Mouse (Mus musculus) cerebellum, postnatal 10 days (tissue): Measurements from ENCODE around the gene Vrk2.

Experiments used
- DNase-seq, 2 experiments: peaks; one replicate each; pipeline ENCODE4 v3.0.0; 2021; ENCODE audit warnings: mixed read lengths in 2 of 2

Gene Vrk2

DNA sequence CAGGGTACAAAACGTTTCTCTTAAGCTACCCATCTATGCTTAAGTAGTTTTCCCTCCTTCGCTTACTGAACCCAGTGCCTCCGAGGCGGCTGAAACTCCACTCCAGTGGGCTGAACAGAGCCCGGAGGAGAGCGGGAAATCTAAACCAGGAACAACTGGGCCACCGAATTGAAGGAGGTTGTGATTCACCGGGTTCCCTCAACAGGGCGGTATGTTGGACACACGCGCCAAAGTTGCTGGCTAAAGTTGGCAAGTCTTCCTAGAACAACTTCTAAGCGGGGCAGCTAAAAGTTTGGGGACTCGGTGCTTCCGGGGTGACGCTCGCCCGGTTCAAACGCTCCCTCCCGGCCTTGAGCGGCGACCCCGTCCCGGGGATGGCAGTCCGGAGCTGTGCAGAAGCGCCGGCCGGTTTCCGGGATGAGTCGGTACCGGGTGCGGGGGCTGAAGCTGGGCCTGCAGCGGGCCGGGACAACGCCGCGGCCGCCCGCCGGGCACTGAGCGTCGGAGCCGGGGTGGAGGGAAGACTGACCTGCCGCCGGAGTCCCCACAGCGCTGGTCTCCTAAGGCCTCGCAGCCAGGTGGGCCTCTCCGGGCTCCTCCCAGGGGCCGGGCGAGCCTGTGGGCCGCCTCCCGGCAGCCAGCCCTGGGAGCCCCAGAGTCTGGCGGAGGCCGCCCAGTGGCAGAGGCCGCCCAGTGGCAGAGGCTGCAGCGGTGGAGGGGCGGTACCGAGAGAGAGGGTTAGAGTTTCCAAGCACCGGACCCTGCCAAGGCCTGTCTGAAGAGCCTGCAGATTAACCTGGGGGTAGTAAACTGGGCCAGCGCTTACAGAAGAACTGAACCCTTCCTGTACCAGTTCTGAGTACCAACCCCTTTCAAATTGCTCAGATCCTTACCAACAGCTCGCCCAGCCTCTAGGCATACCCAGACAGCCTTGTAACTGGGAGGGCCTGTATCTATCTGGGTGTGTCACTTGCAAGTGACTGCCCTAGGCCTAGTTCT, at the start of gene Vrk2, which contains the start of gene Gm6899:
Vrk2 (minus strand) TSS at position 939 of the 999 bp plus-strand sequence.
Gm6899 (plus strand) TSS at position 181 of the 999 bp plus-strand sequence.
- DNase-seq, result peak; percentile 54 to 70

DNA sequence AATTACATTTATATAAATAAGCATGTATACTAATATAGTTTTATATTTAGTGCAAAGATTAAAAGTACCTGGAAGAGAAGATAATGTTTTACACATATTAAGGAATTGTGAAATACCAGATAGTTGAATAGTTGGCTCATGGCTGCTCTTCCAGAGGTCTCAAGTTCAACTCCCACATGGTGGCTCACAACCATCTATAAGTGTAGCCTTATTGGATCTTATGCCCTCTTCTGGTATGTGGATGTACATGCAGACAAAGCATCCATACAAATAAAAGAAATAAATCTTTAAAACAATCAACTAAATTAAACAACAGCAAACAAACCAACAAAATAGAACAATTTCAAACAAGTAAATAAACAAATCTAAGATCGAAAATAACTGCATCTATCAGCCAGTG, 48.3 kb upstream of the Vrk2 start:
- DNase-seq, result no peak

DNA sequence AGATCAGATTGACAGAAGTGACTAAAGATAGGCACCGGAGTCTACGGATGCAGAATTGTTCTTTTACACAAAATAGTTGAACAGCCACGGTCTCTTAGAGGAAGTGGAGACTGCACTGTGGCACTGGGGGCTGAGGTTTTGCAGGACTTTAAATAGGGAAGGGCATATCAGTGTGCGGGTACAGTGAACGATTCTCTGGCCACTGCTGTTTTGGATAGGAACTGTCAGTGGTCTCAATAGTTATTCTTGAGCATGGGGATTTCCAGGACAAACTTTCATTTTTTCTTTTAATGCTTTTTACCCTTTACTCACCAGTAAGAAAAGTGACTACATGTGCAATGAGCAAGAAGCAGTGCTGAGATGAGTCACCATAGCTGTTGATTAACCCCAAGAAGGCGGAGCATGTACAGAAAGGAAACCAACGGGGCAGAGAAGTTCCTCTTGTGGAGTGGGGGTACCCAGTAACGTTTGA, 46.6 kb upstream of the Vrk2 start:
- DNase-seq, result no peak

DNA sequence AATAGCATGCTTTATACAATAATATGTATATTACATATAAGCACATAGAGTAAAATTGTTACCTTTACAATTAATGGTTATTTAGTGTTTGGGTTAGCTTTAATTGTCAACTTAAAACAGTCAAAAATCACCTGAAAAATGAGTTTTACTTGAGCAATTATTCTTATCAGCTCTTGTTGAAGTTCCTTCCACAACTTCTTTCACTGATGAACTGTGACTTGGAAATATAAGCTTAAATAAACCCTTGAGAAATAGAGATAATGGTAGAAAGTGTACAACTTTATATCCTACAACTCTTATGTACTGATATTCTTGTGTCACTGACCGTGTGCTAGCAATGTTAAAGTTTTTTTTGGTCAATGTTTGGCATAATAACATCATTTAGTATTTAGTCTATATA, 42.4 kb upstream of the Vrk2 start:
- DNase-seq, result no peak

DNA sequence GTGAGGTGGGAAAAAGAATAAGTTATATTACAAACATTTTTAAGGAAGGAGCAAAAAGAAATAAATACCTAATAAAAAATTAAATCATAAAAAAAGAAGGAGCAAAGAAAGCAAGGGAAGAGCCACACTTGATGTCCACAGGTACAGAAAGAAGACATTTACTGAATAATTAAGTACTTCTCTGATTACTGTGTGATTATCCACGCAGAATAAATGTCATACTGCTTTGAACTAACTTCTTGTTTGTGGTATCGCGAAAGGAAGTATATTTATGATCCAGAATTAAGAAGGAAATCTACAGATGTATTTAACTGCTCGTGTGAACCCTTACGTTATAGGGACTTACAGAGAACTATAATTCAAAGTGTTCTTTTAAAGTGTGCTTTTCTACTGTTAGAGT, 28.9 kb upstream of the Vrk2 start:
- no peak for DNase-seq

DNA sequence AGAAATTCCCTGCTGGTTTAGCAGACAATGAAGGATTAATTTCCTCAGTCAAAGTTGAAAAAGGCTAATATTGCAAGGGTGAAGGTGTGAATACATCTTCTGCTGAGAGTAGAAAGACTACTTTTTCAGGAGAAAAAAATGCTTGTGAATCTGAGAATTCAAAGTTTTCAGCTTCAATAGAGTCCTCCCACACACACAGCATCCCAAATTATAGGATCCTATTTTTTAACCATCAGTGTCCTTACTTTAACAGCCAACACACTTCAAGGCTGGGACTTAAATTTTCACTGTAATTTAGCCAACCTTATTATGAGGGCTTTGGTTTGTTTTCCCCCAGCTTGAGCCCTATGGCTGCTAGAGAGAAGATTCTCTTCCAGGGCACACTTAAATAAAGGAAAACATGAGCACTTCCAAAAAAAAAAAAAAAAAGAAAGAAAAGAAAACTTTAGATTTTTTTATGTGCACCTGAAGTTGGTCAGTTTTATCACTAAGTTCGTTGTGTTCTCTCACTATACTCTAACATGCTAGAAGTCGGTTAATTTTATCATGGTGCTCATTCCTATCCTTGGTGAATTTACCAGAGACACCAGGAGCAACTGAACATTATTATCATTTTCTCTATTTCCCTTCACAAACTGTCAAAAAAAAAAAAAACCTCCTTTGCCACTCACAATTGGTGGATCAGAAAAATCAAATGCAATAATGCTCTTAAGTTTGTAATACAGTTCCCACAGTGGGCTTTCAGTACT, 24.9 kb upstream of the Vrk2 start:
- DNase-seq, result no peak

DNA sequence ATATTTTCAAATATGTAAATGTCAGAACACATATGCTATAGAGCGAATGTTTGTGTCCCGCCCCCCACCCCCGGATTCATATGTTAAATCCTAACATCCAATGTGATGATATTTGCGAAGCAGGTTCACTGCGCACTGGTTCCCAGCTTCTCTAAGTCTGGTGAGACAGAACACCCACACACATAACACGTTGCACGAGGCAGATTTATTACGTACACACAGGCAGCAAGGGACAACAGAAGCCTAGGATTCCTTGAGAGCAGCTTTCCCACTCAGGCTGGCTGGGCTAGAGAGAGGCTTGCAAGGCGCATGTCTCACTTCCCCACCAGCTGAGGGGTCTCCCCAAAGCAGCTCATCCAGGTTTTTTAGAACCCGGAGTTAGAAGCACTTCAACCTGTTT, 15.0 kb upstream of the Vrk2 start:
- no peak for DNase-seq

DNA sequence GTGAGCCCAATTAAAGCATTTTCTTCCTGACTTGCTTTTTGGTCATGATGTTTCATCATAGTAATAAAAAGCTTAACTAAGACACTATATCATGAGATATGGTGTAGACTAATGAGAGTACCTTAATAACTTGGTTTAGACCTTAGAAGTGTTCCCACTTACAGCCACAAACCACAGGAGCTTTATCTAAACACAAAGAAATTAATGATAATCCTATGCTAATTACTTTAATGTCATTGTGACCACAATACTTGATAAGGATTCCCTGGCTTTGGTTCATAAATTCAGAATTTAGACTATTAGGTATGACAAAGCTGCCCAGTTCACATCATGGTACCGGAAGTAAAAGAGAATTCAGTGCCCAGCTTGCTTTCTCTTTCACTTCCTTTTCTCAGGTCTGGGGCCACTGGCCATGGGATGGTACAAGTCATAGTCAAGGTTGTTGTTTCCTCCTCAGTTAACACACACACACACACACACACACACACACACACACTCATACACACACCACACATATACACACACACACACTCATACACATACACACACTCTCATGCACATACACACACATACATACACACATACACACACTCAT, 10.4 kb upstream of the Vrk2 start:
- DNase-seq, result no peak

DNA sequence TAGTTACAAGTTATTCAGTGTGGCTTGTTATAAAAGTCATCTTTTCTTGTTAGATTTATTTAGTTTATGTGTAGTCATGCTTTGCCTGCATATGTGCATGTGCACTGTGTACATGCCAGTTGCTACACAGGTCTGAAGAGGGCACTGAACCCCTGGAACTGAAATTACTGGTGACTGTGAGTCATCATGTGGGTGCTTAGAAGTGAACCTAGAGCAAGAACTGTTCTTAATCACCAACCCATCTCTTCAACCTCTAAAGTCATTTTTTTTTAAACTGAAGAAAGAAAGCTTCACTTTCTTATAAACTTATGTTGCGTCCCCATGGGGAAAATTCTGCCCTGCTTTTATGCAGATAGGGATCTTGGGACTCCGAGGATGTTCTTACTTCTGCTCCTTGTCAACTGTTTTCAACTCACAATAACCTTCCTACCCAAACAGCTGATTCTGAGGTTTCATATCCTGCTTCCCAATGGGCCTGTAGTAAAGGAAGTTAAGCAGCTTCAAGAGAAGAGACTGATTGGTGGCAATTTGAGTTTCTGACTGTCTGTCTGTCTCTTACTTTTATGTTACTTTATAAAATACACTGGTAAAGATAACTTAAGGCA, 7.9 kb upstream of the Vrk2 start:
- no peak for DNase-seq

DNA sequence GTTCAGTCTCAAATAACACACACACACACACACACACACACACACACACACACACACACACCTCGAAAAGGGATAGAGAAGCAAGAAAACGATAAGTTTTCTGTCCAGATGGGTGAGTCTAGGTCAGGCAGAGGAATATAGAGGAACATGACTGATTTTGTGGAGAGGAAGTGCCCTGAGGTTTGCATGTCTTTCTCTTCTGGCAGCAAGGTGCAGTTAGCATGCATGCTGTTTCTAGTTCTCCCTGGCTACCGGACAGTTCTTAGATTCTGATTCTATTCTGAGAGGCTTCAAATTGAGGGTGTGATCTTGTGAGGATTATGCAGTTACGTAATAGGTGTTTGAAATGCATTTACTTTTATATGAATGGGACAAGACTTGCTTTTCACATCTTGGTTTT, 6.9 kb upstream of the Vrk2 start:
- no peak for DNase-seq

DNA sequence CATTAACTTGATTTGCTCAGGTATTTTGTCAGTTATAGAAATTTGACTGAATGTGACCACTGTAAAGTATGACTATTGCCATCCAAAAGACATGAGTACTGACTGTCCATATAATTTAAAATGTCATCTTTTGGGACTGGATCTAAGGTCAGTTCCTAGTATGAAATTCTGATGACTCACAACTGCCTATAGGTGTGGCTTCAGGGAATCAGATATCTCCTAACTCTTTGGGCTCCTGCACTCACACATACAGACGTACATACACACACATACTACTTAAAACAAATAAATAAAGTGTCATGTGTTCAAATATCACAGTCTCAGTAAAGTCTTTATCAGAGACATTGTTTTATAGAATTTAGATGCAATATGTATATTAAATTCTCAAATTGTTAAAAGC, 5.1 kb upstream of the Vrk2 start:
- DNase-seq, result no peak

DNA sequence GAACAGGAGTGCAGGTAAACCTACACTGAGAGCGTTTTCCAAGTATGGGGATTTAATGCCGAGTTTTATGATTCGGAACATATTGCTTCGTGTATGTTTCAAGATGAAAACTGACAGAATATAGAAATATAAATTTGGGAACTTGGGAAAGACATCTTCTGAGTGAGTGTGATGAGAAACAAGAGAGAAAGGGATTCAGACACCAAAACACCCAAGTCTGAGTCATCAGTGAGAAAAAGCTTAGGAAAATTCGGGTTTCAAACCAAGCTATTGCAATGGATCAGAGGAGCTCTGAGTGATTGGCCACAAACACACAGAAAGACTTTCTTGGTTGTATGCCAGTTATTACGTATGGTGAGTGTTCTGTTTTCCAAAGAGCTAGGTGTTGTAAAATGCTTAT, 4.0 kb upstream of the Vrk2 start:
- DNase-seq, result no peak

DNA sequence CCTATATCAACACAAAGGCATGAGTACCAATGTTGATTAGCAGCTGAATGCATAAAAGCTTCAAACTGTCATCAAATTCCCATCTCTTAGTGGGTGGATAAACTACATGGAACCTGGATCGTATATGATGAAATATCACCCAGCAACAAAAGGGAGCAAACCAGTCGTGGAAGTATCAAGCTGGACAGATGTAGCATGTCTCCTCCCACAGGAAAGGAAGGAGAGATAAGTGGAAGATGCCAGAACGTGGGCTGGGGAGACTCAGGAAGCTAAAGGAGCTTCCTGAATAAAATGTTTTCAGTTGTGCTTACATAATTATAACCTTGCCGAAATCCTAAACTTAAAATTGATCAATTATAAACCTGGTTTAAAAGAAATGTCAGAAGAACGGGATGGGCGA, 3.3 kb upstream of the Vrk2 start:
- no peak for DNase-seq

DNA sequence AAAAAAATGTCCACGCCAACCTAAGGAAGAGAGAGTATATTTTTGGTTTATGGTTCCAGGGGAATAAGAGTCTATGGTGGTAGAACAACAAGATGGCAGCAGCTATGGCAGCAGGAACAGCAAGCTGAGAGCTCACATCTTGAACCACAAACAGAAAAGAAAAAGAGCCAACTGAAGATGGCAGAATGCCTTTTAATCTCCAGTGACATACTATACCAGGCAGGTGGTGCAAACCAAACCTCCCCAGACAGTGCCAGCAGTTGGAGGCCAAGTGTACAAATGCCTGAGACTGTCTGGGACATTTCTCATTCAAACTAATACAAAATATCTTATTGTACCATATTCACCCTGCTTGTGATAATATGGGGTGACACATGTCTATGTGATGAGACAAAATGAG, 2.4 kb upstream of the Vrk2 start:
- peak in 1 of 2 experiments; percentile 15 for DNase-seq

DNA sequence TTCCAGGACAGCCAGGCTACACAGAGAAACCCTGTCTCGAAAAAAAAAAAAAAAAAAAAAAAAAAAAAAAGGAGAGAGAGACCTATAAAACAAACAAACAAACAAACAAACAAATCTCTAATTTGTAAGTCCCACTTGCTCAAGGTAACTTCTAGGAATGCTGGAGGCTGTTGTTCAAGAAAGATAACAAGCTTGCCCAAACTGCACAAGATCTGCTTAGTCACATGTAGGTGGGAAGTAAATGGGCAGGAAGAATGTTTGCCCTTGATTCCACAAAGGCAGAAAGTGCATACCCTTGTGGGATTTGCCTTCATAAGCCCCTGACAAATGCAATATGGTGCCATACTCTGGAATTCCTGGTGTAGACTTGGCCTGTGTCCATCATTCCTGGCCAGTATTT, 688 bp upstream of the Vrk2 start:
- no peak for DNase-seq

DNA sequence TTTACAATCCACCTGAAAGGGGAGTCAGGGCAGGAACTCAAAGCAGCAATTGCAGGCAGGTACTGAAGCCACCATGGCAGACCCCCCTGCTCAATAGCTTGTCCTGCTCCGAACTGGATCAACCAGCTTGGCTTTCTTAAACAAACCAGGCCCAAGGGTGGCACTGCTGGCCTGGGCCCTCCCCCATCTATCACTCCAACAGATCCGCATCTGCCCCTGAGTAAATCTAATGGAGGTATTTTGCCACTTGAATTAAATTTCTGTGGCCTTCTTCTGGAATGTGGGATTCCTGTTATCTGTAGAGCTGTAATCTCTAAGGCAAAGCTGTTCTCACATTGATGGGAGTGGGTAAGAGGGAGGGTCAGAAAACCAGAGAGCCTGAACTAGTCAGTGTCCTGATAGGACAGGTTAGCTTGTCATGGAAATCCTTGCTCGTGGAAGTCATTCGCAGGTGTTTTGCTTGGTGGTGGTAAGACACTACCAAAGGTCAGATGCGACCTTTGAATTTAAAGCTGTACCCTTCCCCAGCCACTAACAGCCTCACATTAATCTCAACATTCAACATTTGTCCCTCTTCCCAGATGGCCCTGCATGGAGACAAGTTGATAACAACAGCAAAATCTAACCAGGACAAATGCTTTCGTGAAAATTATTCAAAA, 1.3 kb downstream of the Vrk2 start:
- DNase-seq, result no peak

DNA sequence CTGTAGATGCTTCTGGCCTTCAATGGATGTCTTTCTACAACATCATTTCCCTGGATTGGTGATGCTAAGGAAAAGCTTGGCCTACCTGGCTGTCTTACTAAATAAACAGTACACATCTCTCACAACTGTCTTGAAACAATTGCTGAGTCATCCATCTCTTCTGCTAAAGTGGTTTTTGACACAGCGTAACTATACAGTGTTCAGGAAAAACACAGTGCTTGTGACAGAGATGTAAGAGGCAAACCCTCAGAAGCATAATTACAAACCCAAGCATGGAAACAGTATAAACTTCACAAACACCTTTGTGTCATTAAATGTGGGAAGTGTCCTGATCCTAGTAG, 6.6 kb downstream of the Vrk2 start:
- no peak for DNase-seq

DNA sequence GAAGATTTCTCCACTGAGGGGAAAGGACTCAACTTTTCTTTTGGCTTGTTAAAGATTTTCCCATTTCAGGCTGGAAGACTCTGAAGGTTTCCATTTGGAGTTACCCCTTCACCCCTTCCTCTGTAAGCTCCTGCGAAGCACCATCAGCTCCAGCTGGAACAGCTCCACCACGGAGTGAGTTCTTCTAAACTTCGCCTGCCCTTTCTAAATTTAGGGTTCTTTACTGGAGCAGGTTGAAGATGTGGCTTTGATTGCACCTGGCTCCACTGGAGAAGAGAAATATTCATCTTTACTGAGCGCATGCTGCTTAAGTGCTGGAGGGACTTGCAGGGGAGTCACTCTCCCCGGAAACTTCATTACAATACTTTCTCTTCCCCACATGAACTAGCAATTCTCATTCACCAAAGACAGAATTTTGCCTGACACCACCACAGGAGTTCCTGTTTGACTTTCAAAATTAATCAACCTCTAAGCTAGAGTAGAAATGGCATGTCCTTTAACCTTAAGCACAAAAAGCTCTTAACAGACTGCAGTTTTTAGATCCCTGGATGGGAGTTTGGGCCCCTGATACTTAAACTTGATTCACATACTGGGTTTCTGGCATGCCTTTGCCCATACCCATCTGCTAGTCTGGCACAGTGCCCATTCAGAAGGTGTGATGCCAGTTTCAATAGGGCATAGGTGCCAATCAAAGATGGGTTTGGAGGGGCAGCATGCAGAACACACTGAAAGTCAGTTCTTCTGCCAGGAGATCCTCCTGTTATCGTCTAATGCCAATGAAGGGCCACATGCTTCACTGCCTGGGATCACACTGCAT, 7.2 kb downstream of the Vrk2 start:
- DNase-seq, result peak; percentile 95 to 96

DNA sequence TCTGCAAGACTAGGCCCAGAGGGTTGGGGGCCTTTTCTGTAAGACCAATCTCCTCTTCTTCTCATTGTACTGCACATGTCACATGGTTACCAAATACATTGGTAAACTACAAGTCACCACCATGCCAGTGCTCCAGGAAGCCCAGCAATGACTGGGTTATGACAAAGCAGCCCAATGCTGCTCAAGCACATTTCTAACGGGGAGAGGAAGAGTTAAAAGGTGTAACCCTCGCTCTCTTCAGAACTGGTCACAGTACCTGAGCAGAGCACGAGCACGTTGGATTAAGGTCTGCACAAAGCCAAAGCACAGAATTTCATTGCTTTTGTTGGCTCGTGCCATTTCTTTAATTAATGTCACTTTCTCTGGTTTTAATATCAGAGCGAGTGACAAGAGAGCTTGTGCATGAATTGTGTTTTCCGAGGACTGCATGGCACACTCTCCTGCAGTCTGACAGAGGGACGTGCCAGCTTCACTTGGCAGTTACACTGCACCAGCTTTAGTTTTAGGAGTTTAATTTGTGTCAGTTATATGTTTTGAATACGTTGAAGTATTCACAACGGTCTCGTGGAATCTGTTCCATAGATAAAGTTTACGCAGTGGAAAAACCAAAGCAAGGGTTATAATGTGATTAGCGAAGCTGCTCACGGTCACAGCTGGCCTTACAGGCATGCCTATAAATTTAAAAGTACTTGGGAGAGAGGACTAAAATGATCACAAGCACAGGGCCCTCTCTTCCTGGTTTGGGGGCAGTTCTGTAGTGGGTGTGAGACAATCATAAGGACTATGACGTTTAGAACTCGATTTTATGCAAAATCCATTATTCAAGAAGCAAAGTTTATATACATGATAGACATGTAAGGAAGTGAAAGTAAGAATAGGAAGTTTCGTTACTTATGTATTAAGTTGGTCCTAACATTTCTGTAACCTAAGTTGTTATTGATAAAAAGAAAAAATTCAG, 8.1 kb downstream of the Vrk2 start:
- DNase-seq, result peak; percentile 28 to 47

DNA sequence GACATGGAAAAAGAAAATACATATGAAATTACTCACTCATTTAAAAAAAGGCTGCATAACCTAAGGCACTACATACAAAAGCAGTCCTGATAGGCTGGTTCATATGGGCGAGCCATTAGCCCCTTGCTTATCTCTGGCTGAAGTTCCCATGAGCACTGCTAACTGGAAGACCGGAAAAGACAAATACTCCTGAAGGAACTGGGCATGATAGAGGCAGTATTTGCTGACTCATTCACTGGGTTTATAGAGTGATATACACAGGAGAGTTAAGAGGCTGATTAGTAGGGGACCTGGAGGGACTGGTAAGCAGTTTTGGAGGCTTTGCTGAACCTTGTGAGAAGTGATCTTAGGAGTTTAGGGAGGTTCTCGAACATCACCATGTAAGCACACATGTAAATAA, 42.2 kb downstream of the Vrk2 start:
- no peak for DNase-seq
